Mouse (Mus musculus) liver, postnatal 0 days (tissue): ENCODE data around the gene Cubn.

Experiments
- CTCF ChIP-seq: sonication (generic); IDR thresholded peaks from 2 replicates; pipeline ENCODE4 v1.5.1; 2016; ENCODE audit warnings: antibody characterized with exemption, low read depth
- EP300 ChIP-seq: IDR thresholded peaks from 2 replicates; pipeline ENCODE4 v1.6.1; 2016; ENCODE audit warnings: antibody characterized with exemption, low read depth, mild to moderate bottlenecking

DNA sequence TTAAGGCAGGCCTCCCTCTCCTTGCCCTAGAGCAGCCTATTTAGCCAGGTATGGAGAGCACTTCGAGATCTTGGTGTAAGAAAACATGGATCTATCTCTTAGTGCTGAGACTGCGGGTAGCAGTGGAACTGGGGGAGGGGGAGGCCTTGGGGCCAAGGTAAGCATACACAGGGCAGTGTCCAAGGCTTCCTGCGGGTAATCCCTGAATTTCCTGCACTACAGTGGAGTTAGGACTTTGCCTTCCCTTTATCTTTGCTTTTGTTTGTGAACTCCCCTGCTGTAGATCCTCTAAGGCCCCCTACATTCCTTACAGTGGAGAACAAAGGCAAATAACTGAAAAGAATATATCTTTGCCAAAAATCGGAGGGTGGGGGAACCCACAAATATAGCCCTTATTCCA is 23.3 kb upstream of the Cubn start:
- TF ChIP-seq CTCF (no peak), EP300 (no peak)
